Mouse (Mus musculus): ENCODE results near the gene Hinfp.
A peak's percentile ranks its signal among the peaks of the same experiment; 100 is the strongest.
"Not testable (repeated sequence)": the region's sequence is repeated elsewhere in the genome, so short reads cannot be mapped to it uniquely, and the experiment has no call there.

Hinfp gene

DNA sequence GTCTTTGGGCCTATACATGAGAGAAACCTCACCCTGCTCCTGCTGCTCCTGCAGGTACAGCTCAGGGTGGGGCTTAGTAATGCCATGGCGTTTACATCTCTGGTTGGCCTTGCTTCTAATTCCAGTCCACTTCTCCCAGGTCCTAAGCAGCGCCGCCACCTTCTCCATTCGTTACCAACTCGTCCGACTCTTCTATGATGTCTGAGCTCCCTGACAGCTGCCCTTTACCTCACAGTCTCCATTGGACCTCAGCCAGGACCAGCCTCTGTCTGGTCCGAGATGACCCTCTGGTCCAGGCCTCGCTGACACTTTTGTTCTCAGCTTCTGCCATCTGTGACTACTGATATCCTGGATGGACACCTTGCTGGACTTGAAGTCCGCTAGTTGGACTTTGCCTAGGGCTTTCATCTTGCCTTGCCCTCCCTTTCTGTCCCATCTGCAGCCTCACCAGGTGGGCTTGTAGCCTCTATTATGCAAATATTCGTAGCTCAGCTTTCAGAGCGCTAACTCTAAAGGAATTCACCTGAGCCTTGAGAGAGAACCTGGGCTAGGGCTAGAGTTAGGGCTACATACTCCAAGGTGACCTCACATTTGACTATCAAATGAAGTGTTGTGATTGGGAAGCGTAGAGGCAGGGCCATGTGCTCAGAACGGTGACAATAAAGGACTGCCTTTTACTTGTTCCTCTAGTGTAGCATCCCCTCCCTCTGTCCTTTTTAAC, 27.6 kb upstream of the Hinfp start:
- DNase-seq (ENCODE audit: low read depth, low spot score) = peak; percentile 97

DNA sequence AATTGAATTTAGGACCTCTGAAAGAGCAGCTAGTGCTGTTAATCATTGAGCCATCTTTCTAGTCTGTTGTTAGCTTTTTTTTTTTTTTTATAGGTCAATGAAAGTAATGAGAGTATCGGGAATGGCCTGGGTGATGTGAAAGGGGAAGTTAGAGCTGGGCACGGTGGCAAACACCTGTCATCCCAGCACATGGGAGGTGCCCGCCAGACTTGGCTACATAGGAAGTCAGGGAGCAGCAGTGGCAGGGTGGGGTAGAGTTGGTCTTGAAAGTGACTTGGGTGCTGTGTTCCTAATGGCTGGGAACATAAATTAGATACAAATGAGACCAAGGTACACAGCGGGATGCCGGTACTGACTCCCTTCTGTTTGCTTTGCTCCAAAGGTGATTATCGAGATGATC, 25.3 kb upstream of the Hinfp start:
- DNase-seq (ENCODE audit: low read depth, low spot score) = no peak

DNA sequence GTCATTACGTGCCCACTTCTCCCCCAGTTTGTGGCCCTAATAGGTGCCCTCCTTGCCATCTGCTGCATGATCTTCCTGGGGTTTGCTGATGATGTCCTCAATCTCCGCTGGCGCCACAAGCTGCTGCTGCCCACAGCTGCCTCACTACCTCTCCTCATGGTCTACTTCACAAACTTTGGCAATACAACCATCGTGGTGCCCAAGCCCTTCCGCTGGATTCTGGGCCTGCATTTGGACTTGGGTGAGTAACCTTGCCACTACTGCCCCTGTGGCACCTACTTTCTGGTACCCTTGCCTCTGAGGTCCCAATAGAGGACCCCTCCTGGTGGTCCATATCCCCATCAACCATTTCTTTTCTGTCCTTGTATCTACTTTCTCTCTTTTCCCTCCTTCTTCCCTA, 22.5 kb upstream of the Hinfp start:
- DNase-seq (ENCODE audit: low read depth, low spot score) = no peak

DNA sequence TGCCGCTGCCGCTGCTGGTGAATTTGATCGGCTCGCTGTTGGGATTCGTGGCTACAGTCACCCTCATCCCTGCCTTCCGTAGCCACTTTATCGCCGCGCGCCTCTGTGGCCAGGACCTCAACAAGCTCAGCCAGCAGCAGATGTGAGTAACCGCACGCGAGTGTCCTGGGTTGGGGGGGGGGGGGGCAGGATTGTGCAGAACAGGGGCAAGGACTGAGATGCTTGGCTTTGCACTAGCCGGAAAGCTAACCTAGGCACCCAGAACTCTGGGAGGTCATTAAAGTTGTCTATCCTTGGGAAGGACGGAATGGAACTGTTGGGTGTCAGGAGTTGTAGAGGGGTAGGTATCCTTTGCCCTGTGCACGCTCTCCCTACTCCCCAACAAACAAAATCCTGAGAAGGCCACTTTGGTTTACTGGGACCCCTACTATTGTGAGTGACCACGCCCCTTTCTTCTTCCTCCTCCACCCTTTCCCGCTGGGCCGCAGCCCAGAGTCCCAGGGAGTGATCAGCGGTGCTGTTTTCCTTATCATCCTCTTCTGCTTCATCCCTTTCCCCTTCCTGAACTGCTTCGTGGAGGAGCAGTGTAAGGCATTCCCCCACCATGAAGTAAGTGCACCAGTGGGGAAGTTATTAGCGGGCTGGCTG, 21.7 kb upstream of the Hinfp start:
- peak; percentile 74 for DNase-seq (ENCODE audit: low read depth, low spot score)

DNA sequence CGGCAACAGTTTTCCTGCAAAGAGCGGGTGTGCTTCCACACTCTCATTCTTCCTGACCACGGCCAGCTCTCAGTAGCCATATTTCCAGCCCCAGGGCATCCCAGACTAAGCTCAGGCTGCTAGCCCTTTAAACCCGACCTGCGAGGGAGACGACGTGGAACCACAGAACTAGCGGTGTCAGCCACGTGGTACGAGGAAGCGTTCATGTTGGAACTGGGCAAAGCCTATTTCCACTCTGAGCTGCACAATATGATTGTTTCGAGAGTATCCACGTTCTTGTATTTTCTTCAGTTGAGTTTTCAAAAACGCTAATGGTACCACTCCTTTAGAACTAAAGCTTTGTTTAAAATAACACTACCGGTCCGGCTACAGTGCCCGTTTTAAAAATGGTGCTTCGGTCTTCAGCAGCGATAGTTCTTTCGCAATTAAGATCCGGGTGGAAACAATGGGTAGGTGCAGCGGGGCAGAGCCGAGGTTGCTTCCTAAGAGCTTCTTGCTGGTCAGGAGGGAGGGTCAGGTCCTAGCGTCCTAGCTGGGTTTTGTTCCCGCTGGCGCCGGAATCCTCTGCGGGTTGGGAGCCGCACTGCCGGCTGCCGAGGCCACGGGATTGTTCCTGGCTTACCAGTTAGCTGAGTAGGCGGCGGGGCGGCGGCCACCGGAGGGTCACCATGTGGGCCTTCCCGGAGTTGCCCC, 21.0 kb upstream of the Hinfp start:
- peak; percentile 95 for DNase-seq (ENCODE audit: low read depth, low spot score)

DNA sequence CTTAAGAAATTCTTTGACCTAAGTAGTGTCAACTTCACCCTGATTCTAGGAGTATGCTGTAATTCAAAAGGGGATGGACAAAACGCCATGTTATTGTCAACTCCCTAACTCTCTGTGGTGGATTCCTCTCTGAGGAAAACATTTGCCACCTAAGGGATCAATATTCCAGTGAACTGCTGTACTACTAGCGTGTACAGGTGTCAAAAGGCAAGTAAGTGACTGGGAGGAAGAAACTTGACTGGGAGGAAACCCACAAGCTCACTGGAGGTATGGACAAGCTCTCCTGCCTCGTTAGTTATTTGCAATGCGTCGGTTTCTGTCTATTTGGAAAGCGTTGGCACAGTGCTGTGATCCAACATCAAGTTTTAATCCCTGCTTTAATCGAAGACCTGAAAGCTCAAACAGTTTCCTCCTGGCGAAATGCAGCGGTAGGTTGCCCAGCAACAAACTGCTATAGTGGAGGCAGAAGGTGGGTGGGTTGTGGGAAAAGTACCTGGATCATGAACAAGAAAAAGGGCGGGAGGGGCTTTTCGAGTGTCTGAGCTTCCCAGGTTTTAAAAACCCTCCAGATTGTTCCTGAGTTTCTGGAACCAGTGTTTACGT, 20.4 kb upstream of the Hinfp start, which contains the start of gene Dpagt1:
TSS of gene Dpagt1 (plus strand) at position 252 of the 603 bp plus-strand sequence.
- DNase-seq (ENCODE audit: low read depth, low spot score) = peak; percentile 83

DNA sequence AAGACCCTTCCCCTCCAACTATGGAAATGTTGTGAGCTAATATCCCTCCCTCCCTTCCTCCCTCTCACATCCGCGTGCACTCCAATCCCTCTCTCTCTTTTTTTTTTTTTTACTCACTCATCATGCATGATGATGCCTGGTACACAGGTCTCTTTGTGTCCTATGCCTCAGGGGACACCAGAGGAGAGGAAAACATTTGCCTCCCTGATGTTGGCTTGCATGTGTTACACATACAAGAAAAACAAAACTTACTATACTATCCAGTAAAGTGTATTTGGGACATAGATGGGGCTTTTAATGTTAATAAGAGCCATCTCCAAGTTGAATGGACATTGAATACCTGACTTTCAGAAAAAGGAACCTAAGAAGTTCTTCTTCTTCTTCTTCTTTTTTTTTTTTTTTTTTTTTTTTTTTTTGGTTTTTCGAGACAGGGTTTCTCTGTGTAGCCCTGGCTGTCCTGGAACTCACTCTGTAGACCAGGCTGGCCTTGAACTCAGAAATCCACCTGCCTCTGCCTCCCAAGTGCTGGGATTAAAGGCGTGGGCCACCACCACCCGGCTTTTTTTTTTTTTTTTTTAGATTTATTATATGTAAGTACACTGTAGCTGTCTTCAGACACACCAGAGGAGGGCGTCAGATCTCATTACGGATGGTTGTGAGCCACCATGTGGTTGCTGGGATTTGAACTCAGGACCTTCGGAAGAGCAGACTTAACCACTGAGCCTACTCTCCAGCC, 19.7 kb upstream of the Hinfp start:
- not testable (repeated sequence) for DNase-seq (ENCODE audit: low read depth, low spot score)

DNA sequence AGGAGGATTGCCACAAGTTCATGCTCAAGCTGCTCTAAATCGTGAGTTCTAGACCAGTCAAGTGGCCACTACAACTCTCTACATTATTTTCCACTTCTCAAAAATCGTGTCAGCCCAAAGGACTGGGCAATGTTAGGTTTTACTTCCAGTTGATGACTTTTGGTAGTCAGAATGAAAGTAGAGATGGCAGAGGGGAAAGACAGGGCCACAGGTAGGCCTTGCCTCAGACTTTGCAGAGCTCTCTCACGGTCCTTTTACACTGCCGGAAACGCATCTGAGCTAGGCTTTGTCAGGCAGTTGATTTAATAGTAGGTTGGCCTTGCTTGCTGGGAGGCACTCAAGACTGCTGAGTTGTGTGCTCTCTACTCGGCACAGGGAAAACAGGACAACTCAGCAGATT, 18.7 kb upstream of the Hinfp start:
- DNase-seq (ENCODE audit: low read depth, low spot score) = no peak

DNA sequence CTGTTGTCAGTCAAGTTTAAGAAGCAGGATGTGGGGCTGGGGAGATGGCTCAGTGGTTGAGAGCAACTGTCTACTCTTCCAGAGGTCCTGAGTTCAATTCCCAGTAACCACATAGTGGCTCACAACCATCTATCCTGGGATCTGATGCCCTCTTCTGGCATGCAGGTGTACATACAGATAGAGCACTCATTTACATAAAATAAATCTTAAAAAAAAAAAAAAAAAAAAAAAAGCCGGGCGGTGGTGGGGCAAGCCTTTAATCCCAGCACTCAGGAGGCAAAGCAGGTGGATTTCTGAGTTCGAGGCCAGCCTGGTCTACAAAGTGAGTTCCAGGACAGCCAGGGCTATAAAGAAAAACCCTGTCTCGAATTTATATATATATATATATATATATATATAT, 18.2 kb upstream of the Hinfp start:
- DNase-seq (ENCODE audit: low read depth, low spot score) = peak; percentile 23

DNA sequence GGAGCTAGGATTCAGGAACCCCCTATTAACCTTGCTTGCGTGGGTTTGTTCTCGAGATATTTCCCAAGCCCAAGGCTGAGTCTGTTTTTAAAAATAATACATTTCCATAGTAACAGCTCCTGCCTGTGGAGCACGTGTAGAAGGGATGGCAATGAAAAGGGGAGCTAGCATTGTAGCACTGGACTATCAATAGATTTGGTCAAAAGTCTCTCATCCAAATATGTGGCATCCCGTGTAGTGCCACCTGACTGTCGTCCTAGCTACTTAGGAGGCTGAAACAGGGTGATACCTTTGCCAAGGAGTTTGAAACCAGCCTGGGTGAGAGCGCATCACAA, 15.3 kb upstream of the Hinfp start:
- no peak for DNase-seq (ENCODE audit: low read depth, low spot score)

DNA sequence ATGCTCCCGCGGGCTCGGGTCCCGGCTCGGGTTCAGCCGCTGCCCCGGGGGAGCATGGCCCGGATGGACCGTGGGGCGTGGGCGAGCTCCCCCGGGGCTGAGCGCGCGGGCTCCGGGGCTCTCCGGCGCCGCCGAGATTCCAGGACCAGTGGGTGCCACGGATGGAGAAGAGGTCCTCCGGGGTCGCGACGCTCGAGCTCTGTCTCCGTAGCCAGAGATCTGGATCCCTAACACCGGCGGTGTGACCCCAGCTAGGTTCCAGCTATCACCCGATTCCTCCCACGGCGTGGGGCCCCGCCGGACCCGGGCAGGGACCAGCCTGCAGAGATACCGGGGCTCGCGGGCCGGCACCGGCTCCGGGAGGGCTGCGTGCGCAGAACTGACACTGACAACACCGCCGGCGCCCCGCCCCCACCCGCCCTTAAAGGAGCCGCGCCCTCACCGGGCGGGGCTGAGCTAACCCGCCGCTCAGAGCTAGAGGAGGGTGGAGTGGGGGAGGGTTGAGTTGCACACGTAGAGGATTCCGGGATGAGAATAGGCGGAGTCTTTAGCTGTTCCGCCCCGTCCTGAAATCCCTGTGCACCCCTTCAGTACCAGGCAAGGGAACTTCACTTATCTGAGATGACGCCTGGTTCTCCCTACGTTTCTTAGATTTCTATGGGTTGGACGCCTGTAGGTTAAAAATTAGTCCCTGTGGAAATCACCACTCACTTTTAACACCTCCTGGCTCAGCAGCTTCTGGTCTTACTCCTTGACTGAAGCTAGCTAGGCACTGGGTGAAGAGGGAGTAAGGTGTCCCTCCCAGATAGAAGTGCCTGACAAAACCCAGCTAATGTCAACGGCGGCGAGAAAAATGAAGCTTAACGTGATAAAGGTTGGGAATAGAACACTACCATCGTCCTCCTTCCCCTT, 14.7 kb upstream of the Hinfp start, which contains the start of gene C2cd2l:
TSS of gene C2cd2l (minus strand) at position 399 of the 912 bp plus-strand sequence.
- DNase-seq (ENCODE audit: low read depth, low spot score) = peak; percentile 98

DNA sequence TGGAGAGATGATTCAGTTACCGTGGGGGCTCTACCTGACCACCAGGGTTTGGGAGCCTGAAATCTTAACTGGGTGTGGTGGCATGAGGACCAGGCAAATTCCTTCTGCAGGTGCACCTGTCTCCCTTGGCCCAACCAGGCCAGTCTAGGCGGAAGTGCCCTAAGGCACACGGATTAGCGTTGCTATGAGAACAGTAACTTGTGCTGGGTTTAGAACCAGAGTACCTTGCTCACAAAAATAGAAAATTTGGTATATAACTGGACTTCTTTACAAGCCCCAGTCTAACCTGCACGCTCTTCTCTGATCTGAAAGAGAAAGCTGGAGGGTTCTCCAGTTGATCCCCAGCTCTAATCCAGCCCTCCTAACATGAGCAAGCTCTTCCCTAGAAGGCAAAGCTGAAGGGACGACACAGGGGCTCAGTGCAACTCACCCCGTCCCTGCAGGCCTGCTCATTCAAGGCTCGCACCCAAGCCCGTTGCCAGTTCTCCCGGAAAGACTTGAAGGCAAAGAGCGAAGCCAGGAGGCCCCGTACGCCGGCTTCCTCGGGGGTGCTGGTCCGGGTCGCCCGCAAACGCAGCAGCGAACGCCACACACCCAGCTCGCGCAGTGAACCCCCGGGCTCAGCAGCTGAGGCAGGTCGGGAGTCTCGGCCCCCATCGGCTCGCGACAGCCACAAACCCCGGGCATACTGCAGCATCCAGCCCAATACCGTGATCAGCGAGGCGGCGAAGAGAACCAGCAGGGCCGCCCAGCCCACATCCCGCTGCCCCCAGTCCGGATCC, 13.8 kb upstream of the Hinfp start:
- DNase-seq (ENCODE audit: low read depth, low spot score) = peak; percentile 36

DNA sequence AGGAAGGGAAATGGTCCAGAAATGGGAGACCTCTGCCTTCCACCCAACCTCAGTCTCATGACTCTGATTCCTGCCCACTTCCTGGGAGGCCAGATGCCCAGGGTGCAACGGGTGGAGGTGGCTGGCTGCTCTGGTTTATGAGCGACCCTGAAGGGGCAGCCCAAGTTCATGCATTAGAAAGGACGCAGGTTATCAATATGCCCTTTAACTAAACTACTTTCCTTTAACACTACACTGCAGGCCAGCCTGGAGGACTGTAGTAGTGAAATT, 13.3 kb upstream of the Hinfp start:
- no peak for DNase-seq (ENCODE audit: low read depth, low spot score)

DNA sequence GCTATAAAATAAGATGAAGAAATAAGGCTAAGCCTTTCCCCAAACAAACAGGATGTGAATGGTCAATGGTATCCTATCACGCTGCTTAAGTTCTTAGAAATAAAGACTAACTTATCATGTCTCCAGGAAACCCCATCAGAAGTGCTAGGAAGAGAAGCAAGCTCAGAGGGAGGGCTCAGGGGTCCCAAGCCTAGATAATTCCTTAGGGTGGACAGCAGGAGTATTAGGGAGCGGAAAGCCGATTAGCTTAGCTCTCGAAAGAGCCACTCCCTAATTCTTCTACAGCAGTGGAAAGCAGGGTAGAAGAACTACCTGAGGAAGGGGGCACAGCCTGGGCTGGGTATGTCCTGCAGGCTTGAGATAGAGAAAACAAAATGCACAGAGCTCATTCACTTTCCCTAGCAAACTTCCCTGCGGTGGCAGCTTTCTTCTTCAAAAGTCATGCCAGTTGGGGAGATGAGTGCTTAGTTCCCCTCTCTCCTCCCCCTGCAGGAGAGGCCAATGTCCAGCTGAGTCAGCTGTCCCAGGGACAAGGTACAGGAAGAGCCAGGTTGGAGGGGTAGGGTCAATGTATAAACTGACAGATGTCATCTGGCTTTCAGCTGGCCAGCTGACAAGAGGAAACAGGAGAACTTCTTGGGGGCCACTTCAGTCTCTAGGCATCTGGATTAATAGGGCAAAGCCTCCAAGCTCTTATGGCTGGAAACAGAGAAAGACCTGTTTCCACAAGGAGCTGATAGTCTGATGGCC, 12.8 kb upstream of the Hinfp start:
- no peak for DNase-seq (ENCODE audit: low read depth, low spot score)

DNA sequence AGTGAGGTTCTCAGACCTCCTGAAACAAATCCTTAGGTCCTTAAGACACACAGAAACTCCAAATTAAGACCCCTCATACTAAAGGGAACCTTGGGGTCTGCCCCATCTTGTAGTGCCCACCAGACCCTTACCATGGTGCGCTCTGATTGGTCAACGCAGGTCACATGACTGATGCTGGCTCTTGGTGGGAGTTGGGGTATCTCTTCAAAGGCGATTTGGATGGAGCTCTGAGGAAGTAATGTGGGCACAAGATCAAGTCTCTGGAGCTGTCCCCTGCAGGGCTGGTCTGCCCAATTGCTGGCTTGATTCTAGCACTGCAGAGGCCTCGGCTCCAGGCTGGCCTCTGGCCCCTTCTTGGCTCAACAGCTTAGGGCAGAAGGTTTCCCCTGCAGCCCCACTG, 12.0 kb upstream of the Hinfp start:
- DNase-seq (ENCODE audit: low read depth, low spot score) = no peak

DNA sequence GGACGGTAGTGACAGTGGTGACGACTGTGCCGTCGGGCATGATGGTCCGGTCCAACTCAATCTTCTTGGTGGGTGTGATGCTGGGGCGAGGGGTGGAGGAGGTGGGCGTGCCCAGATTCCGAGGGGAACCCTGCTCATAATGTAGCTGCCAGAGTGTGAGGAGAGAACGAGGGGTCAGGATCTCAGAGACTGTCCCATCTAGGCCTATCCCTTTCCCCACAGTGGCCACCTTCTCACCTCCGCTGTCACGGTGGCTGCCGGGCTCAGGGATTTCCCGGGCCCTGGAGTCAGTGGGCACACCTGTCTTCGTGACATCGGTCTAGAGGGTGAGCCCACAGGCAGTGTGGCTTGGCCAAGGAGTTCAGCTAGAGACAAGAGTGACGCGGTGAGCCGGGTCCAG, 9.4 kb upstream of the Hinfp start:
- no peak for DNase-seq (ENCODE audit: low read depth, low spot score)

DNA sequence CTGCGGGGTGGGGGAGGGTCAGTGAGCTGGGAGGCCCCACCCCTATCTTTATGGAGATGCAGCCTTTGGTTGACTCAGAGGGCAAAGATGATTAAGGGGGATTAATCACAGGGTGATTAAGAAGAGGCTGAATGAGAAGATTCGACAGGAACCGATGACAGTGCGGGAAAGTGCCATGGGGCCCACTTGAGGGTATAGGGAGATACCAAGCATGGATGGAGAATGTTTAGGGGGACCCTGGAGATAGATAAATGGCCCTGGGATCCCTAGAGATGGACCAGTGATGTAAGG, 8.7 kb upstream of the Hinfp start:
- DNase-seq (ENCODE audit: low read depth, low spot score) = no peak

DNA sequence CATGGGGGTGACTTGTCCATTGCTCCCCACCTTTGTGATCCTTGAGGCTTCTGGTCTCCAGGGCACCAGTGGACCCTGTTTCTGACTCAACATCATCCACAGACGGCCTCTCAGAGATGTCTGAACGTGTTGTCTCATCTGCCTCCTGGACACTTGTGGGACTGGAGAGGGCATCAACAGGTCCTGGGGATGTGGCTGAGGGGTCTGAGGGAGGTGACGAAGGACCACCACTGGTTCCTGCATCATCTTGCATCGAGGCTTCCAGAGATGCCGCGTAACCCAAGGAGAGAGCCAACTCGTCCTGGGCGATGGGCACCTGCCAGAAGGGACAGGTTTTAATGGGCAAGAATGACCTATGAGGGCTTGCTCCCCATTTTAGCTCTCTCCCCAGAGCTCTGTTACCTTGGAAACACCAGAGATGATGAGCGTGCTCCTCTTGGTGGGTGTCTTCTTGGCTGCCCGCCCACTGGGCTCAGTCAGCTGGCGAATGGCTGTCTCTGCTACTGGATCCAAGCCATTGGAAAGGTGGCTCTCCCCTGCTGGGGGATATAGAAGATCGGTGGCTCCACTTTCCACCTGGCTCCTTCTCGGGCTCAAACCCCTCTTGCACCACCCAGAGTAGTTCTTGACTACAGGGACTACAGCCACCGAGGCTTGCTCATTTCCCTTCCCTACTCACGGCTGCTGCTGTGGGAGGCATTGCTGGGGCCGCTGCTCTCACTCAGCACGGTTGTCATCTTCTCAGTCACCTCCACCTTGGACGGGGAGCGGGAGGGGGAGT, 8.2 kb upstream of the Hinfp start:
- no peak for DNase-seq (ENCODE audit: low read depth, low spot score)
